Mouse (Mus musculus) small intestine, adult 2 months (tissue): ENCODE measurements around the gene Gzmm.

Experiments used
- CTCF ChIP-seq: fragments of 200-500 bp; IDR thresholded peaks from 2 replicates; pipeline ENCODE4 v1.5.1; 2012; ENCODE audit warnings: low read depth, mild to moderate bottlenecking, control low read depth, inconsistent platforms, low read length, moderate library complexity, mixed read lengths; ENCODE audit not compliant: insufficient replicate concordance, insufficient read length; ENCODE audit errors: extremely low read depth
- POLR2A ChIP-seq: fragments of 200-500 bp; IDR thresholded peaks from 2 replicates; pipeline ENCODE4 v1.6.1; 2012; ENCODE audit warnings: low read depth, mild to moderate bottlenecking, control low read depth, inconsistent platforms, low read length, moderate library complexity

GRCm38 (mm10) chr10:79701443-79702129 lies 12.8 kb downstream of the Gzmm start:
- no peak for TF ChIP-seq CTCF
- TF ChIP-seq POLR2A = 0 out of 2 replicates have a peak, but pooled peaks have one; percentile 22
